Mouse (Mus musculus) gastrocnemius, postnatal 14 days (tissue): Measurements from ENCODE around the gene Ifitm10. TPM values are rescaled to one million over a fixed set of nuclear protein-coding genes. Genes with fewer than 3 reads are reported as not detected.
"Not testable (repeated sequence)": the region's sequence is repeated elsewhere in the genome, so short reads cannot be mapped to it uniquely, and the experiment has no call there.

Experiments used
- DNase-seq: peaks from one replicate; pipeline ENCODE4 v3.0.0; 2021; ENCODE audit warnings: mixed read lengths
- intact Hi-C: fragments of 180-260 bp; cut with DNase I; formaldehyde crosslinking; loops from one replicate; pipeline ENCODE4 v1.15.1; 2025; ENCODE audit warnings: low total_unique reads
- total RNA-seq, 2 experiments: library from RNA; stranded (reverse); gene quantifications; 2 replicates each; pipeline ENCODE4 v1.2.3; 2021

Ifitm10 gene
- total RNA-seq, 2 experiments from 2014 or later, result 6.7 to 8.4 TPM

GRCm38 (mm10) chr7:142331281-142331680 lies 42.3 kb downstream of the Ifitm10 start:
- DNase-seq, result no peak
- intact Hi-C loops, result loop anchor here (10.0 kb wide), 1 partner anchor 344 kb away; no protein-coding TSS in a partner anchor

- intact Hi-C loops, result loop anchor here (10.0 kb wide), 1 partner anchor 345 kb away; no protein-coding TSS in a partner anchor
- peak; percentile 50 for DNase-seq
Measured at GRCm38 (mm10) chr7:142330271-142330724, 43.3 kb downstream of the Ifitm10 start.

GRCm38 (mm10) chr7:142328507-142328906 lies 45.0 kb downstream of the Ifitm10 start:
- intact Hi-C loops, result no loop called here
- DNase-seq, result no peak

GRCm38 (mm10) chr7:142326714-142327445 lies 46.7 kb downstream of the Ifitm10 start:
- DNase-seq, result no peak
- intact Hi-C loops, result no loop called here

- intact Hi-C loops, result no loop called here
- DNase-seq, result no peak
Measured at GRCm38 (mm10) chr7:142323396-142324117, 50.0 kb downstream of the Ifitm10 start.

GRCm38 (mm10) chr7:142322641-142323040 lies 50.9 kb downstream of the Ifitm10 start:
- intact Hi-C loops, result no loop called here
- DNase-seq, result no peak

GRCm38 (mm10) chr7:142321637-142322306 lies 51.8 kb downstream of the Ifitm10 start:
- intact Hi-C loops, DNase-seq: not testable (repeated sequence)

- intact Hi-C loops, result no loop called here
- no peak for DNase-seq
Measured at GRCm38 (mm10) chr7:142320906-142321305, 52.6 kb downstream of the Ifitm10 start.

GRCm38 (mm10) chr7:142319124-142319523 lies 54.4 kb downstream of the Ifitm10 start:
- intact Hi-C loops, result loop anchor here (10.0 kb wide), 1 partner anchor 266 kb away; no protein-coding TSS in a partner anchor
- no peak for DNase-seq

- no peak for DNase-seq
- intact Hi-C loops, result loop anchor here (10.0 kb wide), 1 partner anchor 268 kb away; no protein-coding TSS in a partner anchor
Measured at GRCm38 (mm10) chr7:142317216-142317615, 56.3 kb downstream of the Ifitm10 start.

- DNase-seq, result no peak
- intact Hi-C loops, result loop anchor here (10.0 kb wide), 1 partner anchor 268 kb away; no protein-coding TSS in a partner anchor
Measured at GRCm38 (mm10) chr7:142316558-142316957, 57.0 kb downstream of the Ifitm10 start.

GRCm38 (mm10) chr7:142314600-142315285 lies 58.8 kb downstream of the Ifitm10 start:
- intact Hi-C loops, result loop anchor here (10.0 kb wide), 1 partner anchor 270 kb away; no protein-coding TSS in a partner anchor
- no peak for DNase-seq

GRCm38 (mm10) chr7:142303929-142304328 lies 69.6 kb downstream of the Ifitm10 start:
- intact Hi-C loops, result not testable (repeated sequence)

GRCm38 (mm10) chr7:142303249-142303648 lies 70.3 kb downstream of the Ifitm10 start, which contains the start of gene Krtap5-4:
Krtap5-4 (plus strand) TSS chr7:142303549.
- intact Hi-C loops, result no loop called here
- DNase-seq, result no peak

More at GRCm38 (mm10) chr7:142303929-142304328, 69.6 kb downstream of the Ifitm10 start:
- DNase-seq, result not testable (repeated sequence)

GRCm38 (mm10) chr7:142297018-142297417 lies 76.5 kb downstream of the Ifitm10 start, which contains the start of gene Krtap5-1:
Krtap5-1 (minus strand) TSS chr7:142297118.
- DNase-seq, intact Hi-C loops: not testable (repeated sequence)

- intact Hi-C loops, result not testable (repeated sequence)
Measured at GRCm38 (mm10) chr7:142296108-142296507, 77.4 kb downstream of the Ifitm10 start.

GRCm38 (mm10) chr7:142295418-142295817 lies 78.1 kb downstream of the Ifitm10 start:
- intact Hi-C loops, result no loop called here
- no peak for DNase-seq

More at GRCm38 (mm10) chr7:142296108-142296507, 77.4 kb downstream of the Ifitm10 start:
- DNase-seq, result not testable (repeated sequence)

- peak; percentile 17 for DNase-seq
- intact Hi-C loops, result not testable (repeated sequence)
Measured at GRCm38 (mm10) chr7:142293851-142294250, 79.7 kb downstream of the Ifitm10 start.
